Mouse (Mus musculus) hindbrain, embryonic 11.5 days (tissue): ENCODE measurements around the gene Usp45. TPM values are rescaled to one million over a fixed set of nuclear protein-coding genes. Genes with fewer than 3 reads are reported as not detected.

Experiments used
- ATAC-seq: fragments of 200-750 bp; cut with Nextera tagmentation; 2 replicates; pipeline ENCODE4 v1.8.0; 2017; ENCODE audit warnings: mild to moderate bottlenecking, moderate TSS enrichment, moderate library complexity; ENCODE audit not compliant: low FRiP score
- DNase-seq: peaks from one replicate; pipeline ENCODE4 v3.0.0-alpha.2; 2015; ENCODE audit warnings: low spot score
- H3K27ac ChIP-seq: fragments of 300-500 bp; sonication (generic); 2 replicates; pipeline ENCODE4 v1.5.1; 2014; ENCODE audit warnings: mild to moderate bottlenecking, low read depth, low read length
- H3K27me3 ChIP-seq: fragments of 300-500 bp; sonication (generic); 2 replicates; pipeline ENCODE4 v1.6.1; 2014; ENCODE audit warnings: mild to moderate bottlenecking, low read length, moderate library complexity, mixed read lengths; ENCODE audit not compliant: control insufficient read depth, insufficient read depth
- H3K36me3 ChIP-seq: fragments of 300-500 bp; sonication (generic); 2 replicates; pipeline ENCODE4 v1.6.1; 2014; ENCODE audit warnings: mild to moderate bottlenecking, low read length, moderate library complexity, mixed read lengths; ENCODE audit not compliant: control insufficient read depth, insufficient read depth
- H3K4me1 ChIP-seq: fragments of 300-500 bp; sonication (generic); replicated peaks from 2 replicates; pipeline ENCODE4 v1.6.1; 2014; ENCODE audit warnings: low read length, mixed read lengths; ENCODE audit not compliant: control insufficient read depth, insufficient read depth
- H3K4me2 ChIP-seq: fragments of 300-500 bp; sonication (generic); replicated peaks from 2 replicates; pipeline ENCODE4 v1.6.1; 2014; ENCODE audit warnings: mild to moderate bottlenecking, low read depth, low read length
- H3K4me3 ChIP-seq: fragments of 300-500 bp; sonication (generic); 2 replicates; pipeline ENCODE4 v1.5.1; 2014; ENCODE audit warnings: low read depth, low read length
- H3K9ac ChIP-seq: fragments of 300-500 bp; sonication (generic); 2 replicates; pipeline ENCODE4 v1.6.1; 2014; ENCODE audit warnings: low read depth, low read length
- H3K9me3 ChIP-seq: fragments of 300-500 bp; sonication (generic); 2 replicates; pipeline ENCODE4 v1.6.1; 2016; ENCODE audit warnings: low read length; ENCODE audit not compliant: control insufficient read depth
- WGBS: fragments of 180-500 bp; shearing (Covaris S2); extraction: QIAGEN DNeasy Blood & Tissue Kit; methylation state at CpG from one replicate; pipeline ENCODE4 v1.1.7; 2014; 5-methylcytosine and 5-hydroxymethylcytosine counted together
- polyA plus RNA-seq: library from polyadenylated mRNA; unstranded; fragments of >200 nt; fragmentation: Nextera tagmentation; extraction: Ambion mirVana; gene quantifications from 2 replicates; pipeline ENCODE4 v1.2.1, GENCODE M21; 2014

The Usp45 gene
- polyA plus RNA-seq, 1 experiment from 2014 or later = 17.4 TPM

- peak within 1 kb of the TSS; percentile 64 for H3K4me3 ChIP-seq
- no peaks in the 10 kb centered on the region for H3K4me1 ChIP-seq
- H3K4me2 ChIP-seq = peak within 1 kb of the TSS; percentile 46
- ATAC-seq (peak; percentile 94), DNase-seq (peak; percentile 85)
- H3K27ac ChIP-seq = peak within 1 kb of the TSS; percentile 87
- H3K9me3 ChIP-seq = no peaks in the 10 kb centered on the region
- under 1% methylated on average over 51 of the region's 51 CpGs for WGBS
- no peaks in the 10 kb centered on the region for H3K27me3 ChIP-seq
- H3K9ac ChIP-seq = peak within 1 kb of the TSS; percentile 75
- no peaks in the 10 kb centered on the region for H3K36me3 ChIP-seq
Measured at GRCm38 (mm10) chr4:21879565-21880220, 112.7 kb downstream of the Usp45 start, which contains the start of gene Coq3. Coq3 (plus strand) TSS chr4:21879673.

- no peak overlapping the region for H3K4me3 ChIP-seq
- ATAC-seq (no peak), DNase-seq (no peak)
- no peak overlapping the region for H3K27ac ChIP-seq
- WGBS = 94% methylated on average over 6 of the region's 6 CpGs
- H3K4me1 ChIP-seq = no peaks in the 10 kb centered on the region
- H3K9me3 ChIP-seq = no peaks in the 10 kb centered on the region
- H3K4me2 ChIP-seq = no peak overlapping the region
- H3K9ac ChIP-seq = no peak overlapping the region
- no peaks in the 10 kb centered on the region for H3K27me3 ChIP-seq
- no peaks in the 10 kb centered on the region for H3K36me3 ChIP-seq
Measured at GRCm38 (mm10) chr4:21882806-21883205, 115.8 kb downstream of the Usp45 start.

- Histone ChIP-seq H3K4me1 (no peaks in the 10 kb centered on the region), H3K4me2 (no peak overlapping the region), H3K9ac (no peak overlapping the region), H3K9me3 (no peaks in the 10 kb centered on the region), H3K36me3 (no peaks in the 10 kb centered on the region), H3K4me3 (no peak overlapping the region), H3K27me3 (no peaks in the 10 kb centered on the region), H3K27ac (no peak overlapping the region)
- 89% methylated on average over 8 of the region's 8 CpGs for WGBS
- ATAC-seq (no peak), DNase-seq (no peak)
Measured at GRCm38 (mm10) chr4:21885831-21886230, 118.9 kb downstream of the Usp45 start.

Other genes starting within 250 kb of the Usp45 start
- 8.1 and 8.2 TPM in 2 replicates for gene Prdm13, start 81.2 kb upstream of the Usp45 start, polyA plus RNA-seq
- 86.3 and 90.6 TPM in 2 replicates for gene Ccnc, start 39.5 kb upstream of the Usp45 start, polyA plus RNA-seq
- gene Tstd3, start 56 bp downstream of the Usp45 start, polyA plus RNA-seq = 29.3 and 32.0 TPM in 2 replicates
- gene Pnisr, start 80.4 kb downstream of the Usp45 start, polyA plus RNA-seq = 177 and 209 TPM in 2 replicates
- gene Coq3, start 112.5 kb downstream of the Usp45 start, polyA plus RNA-seq = 11.7 and 12.5 TPM in 2 replicates
- gene Faxc, start 164.2 kb downstream of the Usp45 start, polyA plus RNA-seq = 19.0 and 24.8 TPM in 2 replicates